Mouse (Mus musculus): ENCODE measurements around the gene Ccdc155. TPM values are rescaled to one million over a fixed set of nuclear protein-coding genes. Genes with fewer than 3 reads are reported as not detected.

Gene Ccdc155
- total RNA-seq, 2 experiments from 2014 or later: 2.4 to 2.9 TPM

GRCm38 (mm10) chr7:45229046-45229445 lies 24.4 kb upstream of the Ccdc155 start:
- DNase-seq (ENCODE audit: extremely low spot score in 1 of 2, low spot score in 1 of 2): no peak

DNA sequence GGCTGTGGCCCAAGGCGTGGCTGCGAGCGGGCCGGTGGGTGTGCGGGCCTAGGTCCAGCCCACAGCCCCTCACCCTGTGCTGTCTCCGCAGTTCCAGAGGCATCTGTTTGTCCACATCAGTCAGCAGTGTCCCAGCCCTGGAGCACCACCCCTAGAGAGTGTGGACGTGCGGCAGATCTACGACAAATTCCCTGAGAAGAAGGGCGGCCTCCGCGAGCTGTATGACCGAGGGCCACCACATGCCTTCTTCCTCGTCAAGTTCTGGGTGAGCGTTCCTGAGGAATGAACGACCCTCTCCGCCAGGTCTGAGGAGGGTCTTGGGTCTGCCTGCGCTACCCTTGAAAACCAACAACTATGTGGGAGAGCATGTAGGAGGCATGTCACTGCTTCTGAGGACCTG lies 23.9 kb upstream of the Ccdc155 start:
- no peak for DNase-seq (ENCODE audit: extremely low spot score in 1 of 2, low spot score in 1 of 2)

- no peak for DNase-seq (ENCODE audit: extremely low spot score in 1 of 2, low spot score in 1 of 2)
Measured at GRCm38 (mm10) chr7:45226421-45226820, 21.7 kb upstream of the Ccdc155 start.

GRCm38 (mm10) chr7:45224826-45225225 lies 20.1 kb upstream of the Ccdc155 start:
- no peak for DNase-seq (ENCODE audit: extremely low spot score in 1 of 2, low spot score in 1 of 2)

GRCm38 (mm10) chr7:45221680-45222079 lies 17.0 kb upstream of the Ccdc155 start:
- no peak for DNase-seq (ENCODE audit: extremely low spot score in 1 of 2, low spot score in 1 of 2)

DNA sequence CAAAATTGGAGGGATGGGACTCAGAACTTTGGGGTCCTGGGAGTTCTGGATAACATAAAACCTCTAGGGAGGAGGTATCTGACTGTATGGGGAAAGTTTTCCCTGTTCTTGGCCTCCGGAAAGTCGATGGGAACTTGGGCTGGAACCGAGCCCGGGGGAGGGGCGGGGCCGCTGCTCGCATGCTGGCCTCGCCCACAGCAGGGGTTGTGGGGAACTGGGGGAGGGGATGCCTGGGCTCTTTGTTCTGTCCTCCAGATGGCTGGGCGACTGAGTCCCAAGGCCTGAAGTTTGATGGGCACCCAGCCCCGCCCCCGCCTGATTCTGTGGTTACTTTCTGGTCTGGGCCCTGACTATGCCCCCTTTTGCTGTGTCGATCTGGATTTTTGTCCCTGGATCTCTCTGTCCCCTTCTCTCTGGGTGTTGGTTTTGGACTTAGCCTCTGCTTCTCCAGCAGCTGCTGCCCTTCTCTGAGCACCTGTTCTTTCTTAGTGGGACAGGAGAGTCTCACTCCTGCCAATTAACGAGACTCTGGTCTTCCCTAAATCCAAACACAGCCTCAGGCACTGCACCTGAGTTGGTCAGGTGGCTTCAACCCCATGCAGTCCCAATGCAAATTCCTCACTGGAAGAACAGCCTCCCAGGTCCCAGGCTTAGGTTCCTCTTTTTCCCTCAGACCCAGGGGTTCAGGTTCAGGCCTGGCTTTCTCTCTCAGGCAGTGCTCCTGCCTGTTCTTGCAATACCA lies 11.9 kb upstream of the Ccdc155 start:
- DNase-seq (ENCODE audit: extremely low spot score in 1 of 2, low spot score in 1 of 2): no peak

DNA sequence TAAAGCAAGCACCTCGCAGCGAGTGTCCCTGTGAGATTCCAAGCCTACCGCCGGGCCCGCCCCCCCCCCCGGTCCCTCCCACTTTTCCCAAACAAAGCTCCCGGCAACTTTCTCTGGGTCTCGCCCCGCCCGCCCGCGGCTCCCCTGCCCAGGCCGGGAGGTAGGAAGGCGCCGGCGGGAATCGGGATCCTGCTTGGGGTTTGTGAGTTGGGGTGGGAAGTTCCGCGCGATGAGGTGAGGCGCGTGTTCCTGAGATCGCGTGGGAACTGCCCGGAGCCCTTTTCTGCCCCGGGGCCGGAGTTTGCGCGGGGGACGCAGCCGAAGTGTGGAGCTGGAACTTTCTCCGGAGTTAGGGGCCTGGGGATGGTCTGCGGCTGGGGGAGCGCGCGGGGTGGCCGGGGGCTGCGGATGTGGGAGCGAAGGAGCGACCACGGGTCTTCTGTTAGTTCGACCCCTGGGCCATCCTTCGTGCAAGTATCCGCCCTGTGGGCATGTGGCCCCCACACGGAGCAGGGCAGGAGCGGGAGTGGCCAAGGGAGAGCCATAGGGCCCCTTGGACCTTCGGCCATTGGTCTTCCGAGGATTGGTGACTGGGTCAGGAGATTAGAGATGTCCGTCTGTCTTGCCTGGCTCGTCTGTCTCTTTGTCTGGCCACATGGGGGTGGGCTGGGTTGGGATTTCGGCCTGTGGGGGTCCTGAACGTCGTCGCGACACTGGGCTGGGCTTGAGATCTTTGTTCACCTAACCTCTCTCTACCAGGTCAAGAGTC lies 11.2 kb upstream of the Ccdc155 start, which contains the start of gene Tead2:
TSS of gene Tead2 (plus strand) at position 81 of the 769 bp plus-strand sequence.
- DNase-seq (ENCODE audit: extremely low spot score in 1 of 2, low spot score in 1 of 2): no peak

DNA sequence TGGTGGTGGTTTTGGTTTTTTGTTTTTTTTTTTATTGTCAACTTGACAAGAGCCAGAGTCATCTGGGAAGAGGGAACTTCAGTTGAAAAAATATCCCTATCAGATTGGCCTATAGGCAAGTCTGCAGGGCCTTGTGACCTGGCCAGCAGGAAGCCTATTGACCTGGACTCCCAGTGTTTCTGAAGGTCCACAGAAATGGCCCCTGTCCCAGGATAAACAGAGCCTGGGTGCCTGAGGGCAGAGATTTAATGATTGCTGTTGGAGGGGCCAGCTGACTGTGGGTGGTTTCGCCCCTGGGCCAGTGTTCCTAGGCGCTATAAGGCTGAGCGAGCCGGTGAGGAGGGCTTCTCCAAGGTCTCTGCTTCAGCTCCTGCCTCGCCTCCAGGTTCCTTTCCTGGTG lies 9.0 kb upstream of the Ccdc155 start:
- DNase-seq (ENCODE audit: extremely low spot score in 1 of 2, low spot score in 1 of 2): no peak

DNA sequence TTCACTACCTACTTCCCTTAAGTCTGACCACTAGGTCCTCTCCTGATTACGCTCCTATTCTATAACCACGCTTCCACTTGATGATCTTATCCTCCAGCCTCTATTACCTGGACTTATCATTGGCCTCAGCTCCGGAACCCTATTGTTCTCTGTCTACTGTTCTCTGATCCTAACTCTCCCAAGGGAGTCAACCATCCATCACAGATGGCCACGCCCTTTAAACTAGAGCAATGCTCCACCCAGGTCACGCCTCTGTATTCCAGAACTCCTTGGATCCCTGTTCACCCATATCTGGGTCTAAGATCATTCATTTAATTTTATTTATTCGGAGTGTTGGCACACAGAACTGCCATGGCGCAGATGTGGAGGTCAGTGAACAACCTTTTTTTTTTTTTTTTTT lies 7.7 kb upstream of the Ccdc155 start:
- DNase-seq (ENCODE audit: extremely low spot score in 1 of 2, low spot score in 1 of 2): no peak

- DNase-seq (ENCODE audit: extremely low spot score in 1 of 2, low spot score in 1 of 2): no peak
Measured at GRCm38 (mm10) chr7:45211851-45212251, 7.2 kb upstream of the Ccdc155 start, which contains the start of gene Dkkl1. Gene Dkkl1, minus strand, starts transcription at chr7:45212147.

- no peak for DNase-seq (ENCODE audit: extremely low spot score in 1 of 2, low spot score in 1 of 2)
Measured at GRCm38 (mm10) chr7:45211070-45211469, 6.4 kb upstream of the Ccdc155 start.

- no peak for DNase-seq (ENCODE audit: extremely low spot score in 1 of 2, low spot score in 1 of 2)
Measured at GRCm38 (mm10) chr7:45208260-45208659, 3.6 kb upstream of the Ccdc155 start.

DNA sequence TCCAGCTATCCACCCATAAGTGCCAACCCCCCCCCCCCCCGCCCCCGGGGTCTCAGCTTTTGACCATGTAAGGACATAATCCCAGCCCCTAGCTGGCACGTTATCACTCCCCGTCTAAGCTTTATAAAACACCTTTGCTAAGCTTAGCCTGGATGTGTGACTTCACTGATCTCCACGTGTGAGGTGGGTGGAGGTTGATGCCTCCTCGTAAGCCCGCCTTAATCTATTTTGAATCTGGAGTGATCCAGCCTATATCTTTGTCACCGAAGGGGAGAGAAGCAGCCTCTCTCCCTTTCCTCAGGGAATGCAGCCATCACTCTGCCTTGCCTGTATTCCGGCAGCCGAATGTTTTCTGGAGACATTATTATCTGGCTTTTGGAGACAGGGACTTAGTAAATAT lies 2.0 kb downstream of the Ccdc155 start:
- DNase-seq (ENCODE audit: extremely low spot score in 1 of 2, low spot score in 1 of 2): no peak

GRCm38 (mm10) chr7:45198961-45199360 lies 5.7 kb downstream of the Ccdc155 start:
- DNase-seq (ENCODE audit: extremely low spot score in 1 of 2, low spot score in 1 of 2): no peak

GRCm38 (mm10) chr7:45198435-45198834 lies 6.3 kb downstream of the Ccdc155 start:
- DNase-seq (ENCODE audit: extremely low spot score in 1 of 2, low spot score in 1 of 2): peak; percentile 41 to 52

GRCm38 (mm10) chr7:45196994-45197393 lies 7.7 kb downstream of the Ccdc155 start:
- no peak for DNase-seq (ENCODE audit: extremely low spot score in 1 of 2, low spot score in 1 of 2)

- DNase-seq (ENCODE audit: extremely low spot score in 1 of 2, low spot score in 1 of 2): no peak
Measured at GRCm38 (mm10) chr7:45196176-45196535, 8.5 kb downstream of the Ccdc155 start.

GRCm38 (mm10) chr7:45195341-45196175 lies 9.1 kb downstream of the Ccdc155 start:
- DNase-seq (ENCODE audit: extremely low spot score in 1 of 2, low spot score in 1 of 2): no peak

DNA sequence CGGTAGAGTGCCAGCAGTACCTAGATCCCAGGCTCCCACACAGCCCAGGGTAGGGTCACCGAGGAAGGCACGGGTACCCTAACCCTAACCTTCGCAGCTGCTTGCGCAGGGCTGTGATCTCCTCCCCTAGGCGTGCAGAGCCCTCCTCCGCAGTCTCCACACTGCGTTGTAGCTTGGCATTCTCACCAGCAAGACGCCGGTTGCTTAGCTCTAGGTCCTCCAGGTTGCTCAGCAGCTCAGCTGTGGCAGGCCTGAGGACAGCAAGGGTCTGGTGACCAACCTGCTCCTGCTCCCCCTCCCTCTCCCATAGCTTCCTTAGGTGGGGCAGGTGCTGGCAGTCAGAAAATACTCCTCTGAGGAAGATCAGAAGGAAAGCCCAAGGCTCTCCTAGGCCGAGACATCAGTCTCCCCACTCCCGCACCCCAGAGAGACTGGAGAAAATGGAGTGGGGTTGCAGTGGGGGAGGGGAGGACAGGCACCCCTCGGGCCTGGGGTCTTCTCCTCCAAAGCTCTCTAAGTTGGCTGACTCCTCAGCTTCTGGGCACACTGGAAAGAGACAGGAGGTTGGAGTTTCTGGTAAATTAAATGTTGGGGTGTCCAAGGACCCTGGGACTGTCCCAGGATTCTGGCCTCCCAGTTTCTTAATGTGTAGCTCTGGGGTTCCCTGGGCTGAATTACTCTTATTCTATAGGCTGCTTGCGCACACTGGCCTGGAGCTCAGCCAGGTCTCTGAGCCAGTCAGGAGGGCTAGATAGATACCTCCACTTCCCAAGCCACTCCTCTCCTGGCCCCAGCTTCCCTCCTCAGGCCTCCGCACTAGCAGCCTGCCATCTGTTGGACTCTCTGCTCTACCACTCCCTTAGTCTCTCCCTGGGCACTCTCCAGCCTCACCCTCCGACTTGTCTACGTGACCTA lies 10.6 kb downstream of the Ccdc155 start:
- no peak for DNase-seq (ENCODE audit: extremely low spot score in 1 of 2, low spot score in 1 of 2)

DNA sequence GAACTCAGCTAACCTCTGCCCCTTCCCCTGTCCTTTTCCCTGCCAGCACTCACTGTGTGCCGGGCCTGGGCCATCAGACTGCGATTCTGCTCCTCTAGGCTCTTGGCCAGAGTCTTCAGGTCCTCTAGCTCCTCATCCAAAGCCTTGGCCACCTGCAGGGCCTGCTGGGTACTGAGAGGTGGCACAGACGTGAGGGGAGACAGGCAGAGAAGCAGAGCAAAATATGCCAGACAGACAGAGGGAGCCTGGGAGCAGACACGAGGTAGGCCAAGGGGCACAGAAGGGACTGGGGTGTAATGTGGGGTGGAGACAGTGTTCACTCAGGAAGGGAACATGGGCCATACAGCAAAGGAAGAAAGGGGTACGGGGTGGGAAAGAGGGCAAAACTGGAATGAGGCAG lies 11.3 kb downstream of the Ccdc155 start:
- no peak for DNase-seq (ENCODE audit: extremely low spot score in 1 of 2, low spot score in 1 of 2)
